Mouse (Mus musculus) monocyte, adult 2 months (primary cell): Measurements from ENCODE around the gene Inip.
A peak's percentile ranks its signal among the peaks of the same experiment; 100 is the strongest.

ENCODE experiments used
- DNase-seq, 2 experiments: peaks; one replicate each; pipeline ENCODE4 v3.0.0; 2022; ENCODE audit warnings: low spot score in 2 of 2, low read depth in 1 of 2

The Inip gene

DNA sequence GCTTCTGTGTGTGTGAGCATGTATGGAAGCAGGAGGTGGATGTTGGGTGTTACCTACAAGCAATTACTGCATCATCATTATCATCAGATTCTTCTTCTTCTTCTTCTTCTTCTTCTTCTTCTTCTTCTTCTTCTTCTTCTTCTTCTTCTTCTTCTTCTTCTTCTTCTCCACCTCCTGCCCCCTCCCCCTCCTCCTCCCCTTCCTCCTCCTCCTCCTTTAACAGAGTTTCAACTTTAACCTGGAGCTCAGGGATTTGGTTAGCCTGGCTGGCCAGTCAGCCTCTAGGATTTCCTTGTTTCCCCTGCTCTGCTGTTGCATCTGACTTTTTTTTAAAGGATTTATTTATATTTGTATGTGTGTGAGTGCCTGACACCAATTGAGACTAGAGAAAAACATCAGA is at the start of gene Inip:
Gene Inip (minus strand): TSS at position 101 of the 400 bp plus-strand sequence.
- no peak for DNase-seq

DNA sequence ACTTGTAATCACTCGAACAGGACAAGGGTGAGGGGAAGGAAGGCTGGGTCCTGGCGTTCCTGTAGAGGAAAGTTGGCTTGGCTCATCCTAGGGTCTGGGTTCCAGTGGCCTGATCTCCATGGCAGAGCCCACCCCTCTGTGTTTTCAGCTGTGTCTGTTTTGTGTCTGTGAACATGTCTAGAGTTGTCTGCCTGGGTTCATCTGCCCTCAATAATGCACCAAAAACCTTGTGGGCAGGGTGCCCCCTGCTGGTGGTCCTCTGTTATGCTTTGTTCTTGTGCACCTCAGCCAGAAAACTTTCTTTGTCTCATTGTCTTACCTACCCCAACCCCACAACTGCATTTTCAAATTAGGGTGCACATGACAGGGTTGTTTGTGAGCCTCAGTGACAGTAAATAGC is 48.8 kb upstream of the Inip start:
- peak; percentile 24 to 70 for DNase-seq

DNA sequence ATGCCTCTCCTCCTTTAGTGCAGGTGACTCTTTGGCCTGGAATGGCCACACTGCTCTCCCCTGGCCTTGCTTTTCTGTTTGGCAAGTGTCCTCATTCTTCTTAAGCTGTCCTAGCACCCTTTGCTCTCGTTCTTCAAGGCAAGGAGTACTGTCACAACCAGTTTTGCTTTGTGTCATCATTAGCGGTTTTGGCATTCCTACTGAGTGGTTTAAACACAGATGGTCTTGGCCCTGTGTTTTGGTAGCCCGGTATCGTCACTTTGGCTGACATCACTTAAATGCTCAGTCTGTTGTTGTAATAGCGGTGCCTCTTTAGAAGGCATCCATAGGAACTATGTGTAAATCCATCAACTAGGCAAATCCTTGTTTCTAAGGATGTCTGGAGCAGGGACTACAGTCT is 46.1 kb upstream of the Inip start:
- no peak for DNase-seq

GRCm38 (mm10) chr4:59845245-59845637 is 43.9 kb upstream of the Inip start:
- DNase-seq, result no peak

DNA sequence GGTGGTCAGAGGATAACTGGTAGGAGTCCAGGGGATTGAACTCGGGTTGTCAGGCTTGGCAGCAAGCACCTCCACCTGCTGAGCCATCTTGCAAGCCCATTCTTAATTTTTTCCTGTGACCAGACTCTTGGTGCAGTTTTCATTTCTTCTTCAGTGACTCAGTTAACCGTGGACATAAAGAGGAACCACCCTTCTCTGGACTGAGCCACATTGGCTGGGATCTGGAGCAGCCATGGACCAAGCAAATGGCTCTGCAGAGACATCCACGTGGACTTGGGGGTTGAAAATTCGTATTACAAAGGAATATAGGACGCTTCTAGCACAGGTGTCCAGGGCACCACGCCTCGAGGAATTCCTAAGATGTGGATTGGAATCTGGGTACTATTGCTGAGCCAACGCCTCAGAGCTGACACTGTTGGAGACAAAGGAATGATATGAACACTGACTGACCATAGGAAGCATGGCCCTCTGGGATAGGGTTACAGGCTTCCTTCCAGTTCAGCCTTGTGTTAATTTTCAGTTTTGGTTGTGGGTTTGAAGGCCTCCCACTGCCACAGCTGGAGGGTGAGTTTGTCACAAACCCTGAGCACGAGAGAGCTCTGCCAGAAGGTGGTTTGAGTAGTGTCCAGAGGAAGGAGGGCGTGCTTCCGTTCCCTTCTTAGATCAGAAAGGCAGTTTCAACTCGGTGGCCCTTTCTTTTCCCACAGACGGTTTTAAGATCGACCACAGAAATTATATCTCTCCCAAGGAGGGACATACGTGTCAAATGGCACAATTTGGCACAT is 43.3 kb upstream of the Inip start:
- DNase-seq, result no peak

GRCm38 (mm10) chr4:59837659-59838058 is 36.3 kb upstream of the Inip start:
- peak in 1 of 2 experiments; percentile 19 for DNase-seq

GRCm38 (mm10) chr4:59832810-59833209 is 31.4 kb upstream of the Inip start:
- DNase-seq, result no peak

- DNase-seq, result no peak
These were observed 29.6 kb upstream of the Inip start for GRCm38 (mm10) chr4:59831038-59831437.

GRCm38 (mm10) chr4:59829072-59829471 is 27.7 kb upstream of the Inip start:
- DNase-seq, result no peak

DNA sequence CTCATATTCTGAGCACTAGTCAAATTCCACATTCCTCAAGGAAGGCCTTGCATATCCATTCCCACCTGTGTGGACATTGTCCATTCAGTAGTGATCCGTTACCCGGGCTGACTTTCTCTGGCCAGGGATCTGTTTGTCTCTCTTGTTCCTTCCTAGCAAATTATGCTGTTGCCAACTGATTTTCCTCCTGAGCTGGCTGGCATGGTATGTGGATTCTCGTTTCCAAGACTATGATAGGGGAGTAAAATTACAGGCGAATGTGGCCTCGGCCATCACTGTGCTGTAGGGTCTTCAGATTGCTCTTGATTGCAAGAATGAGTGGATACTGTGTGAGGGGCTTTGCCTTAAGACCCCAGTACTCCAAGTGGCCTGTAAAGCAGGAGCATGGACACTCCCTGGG is 25.0 kb upstream of the Inip start:
- DNase-seq, result no peak

- no peak for DNase-seq
These were observed 24.2 kb upstream of the Inip start for GRCm38 (mm10) chr4:59825634-59826033.

DNA sequence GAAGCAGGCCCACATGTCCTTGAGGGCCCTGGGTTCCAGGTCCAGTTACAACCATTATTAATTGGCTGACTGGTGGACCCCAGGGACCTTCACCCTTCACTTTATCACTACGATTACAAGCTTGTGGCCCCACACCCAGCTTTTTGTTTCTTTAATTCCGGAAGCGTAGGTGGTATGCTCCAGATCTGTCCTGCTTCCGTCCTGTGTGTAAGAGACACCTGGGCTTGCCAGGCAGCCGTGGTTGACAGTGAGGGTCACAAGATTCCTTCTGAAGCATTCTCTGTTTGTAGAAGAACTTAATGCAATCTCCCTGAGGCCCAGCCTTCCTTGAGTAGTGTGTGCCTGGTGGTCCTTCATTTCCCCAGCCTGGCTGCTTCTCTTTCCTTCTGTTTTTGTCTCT is 23.5 kb upstream of the Inip start:
- DNase-seq, result no peak

GRCm38 (mm10) chr4:59823470-59823869 is 22.1 kb upstream of the Inip start:
- DNase-seq, result no peak

- DNase-seq, result no peak
These were observed 20.7 kb upstream of the Inip start for GRCm38 (mm10) chr4:59822119-59822518.

DNA sequence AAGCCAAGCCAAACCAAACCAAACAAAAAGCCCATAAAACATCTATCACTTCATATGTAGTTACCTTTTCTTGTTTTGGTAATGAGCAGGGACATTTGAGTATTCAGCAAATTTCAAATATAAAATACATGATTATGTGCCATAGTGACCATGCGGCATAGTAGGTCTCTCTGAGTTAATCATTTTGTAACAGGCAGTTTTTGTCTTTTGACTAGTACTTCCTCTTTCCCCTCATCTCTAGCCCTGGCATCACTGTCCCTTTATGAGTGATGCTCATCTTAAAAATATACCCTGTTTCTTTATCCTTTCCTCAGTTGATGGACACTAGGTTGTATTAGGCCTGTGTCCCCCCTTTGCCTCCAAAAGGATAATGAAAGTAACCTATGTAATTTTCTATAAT is 20.1 kb upstream of the Inip start:
- no peak for DNase-seq

DNA sequence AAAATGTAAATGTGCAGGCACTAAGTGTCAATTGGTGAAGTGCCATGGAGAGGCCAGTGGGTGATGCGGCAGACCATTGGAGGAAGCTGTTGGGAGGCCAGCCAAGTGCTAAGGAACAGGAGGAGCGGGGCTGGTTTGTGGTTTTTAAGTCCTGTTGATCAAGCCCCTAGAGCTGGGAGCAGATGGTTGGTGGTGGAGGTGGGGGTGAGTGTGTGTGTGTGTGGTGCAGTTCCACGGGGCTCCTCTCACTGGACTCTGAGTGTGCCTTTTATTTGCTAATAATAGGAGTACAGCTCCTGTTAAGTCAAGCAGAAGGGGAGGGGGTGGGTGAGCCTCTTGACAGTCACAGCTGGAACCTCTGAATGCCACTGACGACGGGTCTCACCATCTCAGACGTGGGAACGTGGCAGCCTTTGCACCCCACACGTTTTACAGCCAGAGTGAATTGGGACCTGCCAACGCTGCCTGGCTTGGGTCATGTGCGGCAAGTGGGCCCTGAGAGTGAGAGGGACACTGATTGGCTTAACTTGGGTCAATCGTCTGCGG is 18.2 kb upstream of the Inip start:
- DNase-seq, result no peak

DNA sequence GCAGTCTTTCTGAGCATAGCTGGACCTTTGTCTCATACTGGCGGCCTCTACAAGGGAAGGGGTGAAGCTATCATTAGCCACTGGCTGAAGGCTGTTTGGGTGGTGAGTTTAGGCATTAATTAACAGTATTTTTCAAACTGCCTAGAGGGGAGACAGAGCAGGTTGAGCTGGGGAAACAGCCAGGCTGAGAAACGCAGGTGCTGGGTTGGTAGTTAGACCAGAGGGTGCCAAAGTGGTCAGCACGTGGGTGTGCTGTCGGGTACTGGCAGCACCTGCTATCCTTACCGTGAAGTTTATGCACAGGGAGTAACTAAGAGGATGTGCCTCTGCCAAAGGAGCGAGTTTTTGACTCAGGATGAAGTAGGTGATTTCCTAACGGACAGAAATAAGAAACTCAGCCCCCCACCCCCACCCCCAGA is 17.7 kb upstream of the Inip start:
- no peak for DNase-seq

DNA sequence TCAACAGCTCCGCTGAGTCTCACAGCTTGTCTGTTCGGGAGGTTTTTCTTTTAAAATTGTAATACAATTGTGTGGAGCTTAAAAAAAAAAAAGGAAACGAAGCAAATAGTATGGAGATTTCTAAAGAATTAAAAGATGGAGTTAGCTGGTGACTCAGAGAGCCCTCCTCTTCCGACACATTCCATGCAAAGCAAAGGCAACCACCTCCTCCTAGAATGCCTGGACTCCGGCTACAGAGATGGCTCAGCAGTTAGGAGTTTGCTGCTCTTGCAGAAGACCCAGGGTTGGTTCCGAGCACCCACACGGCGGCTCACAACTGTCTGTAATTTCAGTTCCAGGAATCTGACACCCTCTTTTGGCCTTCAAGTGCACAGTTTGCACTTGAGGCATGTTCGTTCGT is 17.1 kb upstream of the Inip start:
- no peak for DNase-seq

DNA sequence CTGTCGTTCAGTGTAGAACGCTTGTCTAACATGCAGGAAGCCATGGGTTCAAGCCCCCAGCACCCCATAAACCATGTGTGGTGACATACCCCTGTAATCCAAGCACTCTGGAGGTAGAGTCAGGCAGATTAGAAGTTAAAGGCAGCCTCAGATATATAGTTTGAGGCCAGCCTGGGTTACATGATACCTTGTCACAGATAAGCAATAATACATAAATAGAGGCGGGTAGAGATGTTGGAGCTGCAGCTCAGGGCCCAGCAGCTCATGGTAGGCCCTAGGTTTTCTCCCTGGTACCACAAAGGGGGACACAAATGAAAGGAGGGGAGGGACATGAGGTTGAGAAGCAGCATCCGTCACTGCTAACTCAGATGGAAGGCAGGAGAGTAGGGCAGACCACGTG is 16.4 kb upstream of the Inip start:
- no peak for DNase-seq

- no peak for DNase-seq
These were observed 15.1 kb upstream of the Inip start for GRCm38 (mm10) chr4:59816477-59816876.

DNA sequence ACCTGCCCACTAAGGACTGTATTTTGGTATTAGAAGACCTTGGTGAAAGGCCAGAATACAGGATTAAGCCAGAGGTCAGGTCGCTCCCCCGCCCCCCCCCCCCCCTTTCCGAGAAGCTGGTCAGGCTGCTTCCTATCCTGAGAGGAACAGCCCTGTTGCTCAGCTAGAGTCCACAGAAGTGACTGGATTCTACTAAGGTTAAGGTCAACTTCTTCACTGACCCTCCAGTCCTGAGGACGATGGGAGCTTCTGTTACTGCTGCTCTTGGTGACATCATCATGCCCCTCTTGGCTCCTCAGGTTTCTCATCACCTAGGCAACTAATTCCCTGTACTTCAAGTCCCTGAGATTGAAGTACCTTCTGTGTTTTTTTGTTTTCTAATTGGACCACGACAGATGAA is 14.6 kb upstream of the Inip start:
- no peak for DNase-seq

DNA sequence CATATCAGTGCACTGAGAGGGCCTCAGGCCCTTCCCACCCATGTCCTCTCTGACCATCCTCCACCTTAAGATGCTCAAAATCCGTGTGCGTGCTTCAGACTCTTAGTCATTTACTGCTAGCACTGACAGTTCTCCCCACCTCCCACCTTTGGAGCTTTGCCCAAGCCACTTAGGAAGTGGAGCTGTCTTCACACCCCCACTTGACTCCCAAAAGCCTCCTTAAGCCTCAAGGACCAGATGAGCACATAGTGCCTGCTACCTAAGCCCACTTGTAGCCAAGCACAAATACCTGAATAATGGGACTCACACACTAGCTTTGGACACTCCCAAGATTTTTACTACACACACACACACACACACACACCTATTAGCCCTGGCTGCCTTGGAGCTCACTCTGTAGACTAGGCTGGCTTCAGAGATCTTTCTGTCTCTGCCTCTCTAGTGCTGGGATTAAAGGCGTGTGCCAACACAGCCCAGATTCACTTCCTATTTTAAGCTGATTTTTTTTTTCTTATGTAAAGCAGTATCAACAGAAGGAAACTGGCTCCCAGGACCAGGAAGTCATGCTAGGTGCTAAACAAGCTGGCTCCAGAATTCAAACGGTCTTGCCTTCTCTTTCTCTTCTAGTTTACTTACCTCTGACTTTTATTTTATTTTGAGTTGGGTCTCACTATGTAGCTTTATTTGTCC is 13.9 kb upstream of the Inip start:
- DNase-seq, result no peak
